Mouse (Mus musculus): ENCODE data around the gene Dnm1.
"Not testable (repeated sequence)": the region's sequence is repeated elsewhere in the genome, so short reads cannot be mapped to it uniquely, and the experiment has no call there.

The Dnm1 gene

GRCm38 (mm10) chr2:32362274-32362673 is 9.1 kb upstream of the Dnm1 start:
- not testable (repeated sequence) for DNase-seq (ENCODE audit: low spot score in 2 of 2)

GRCm38 (mm10) chr2:32361437-32361836 is 8.3 kb upstream of the Dnm1 start:
- DNase-seq (ENCODE audit: low spot score in 2 of 2) = peak; percentile 73 to 81

GRCm38 (mm10) chr2:32360741-32361140 is 7.6 kb upstream of the Dnm1 start:
- peak; percentile 53 to 58 for DNase-seq (ENCODE audit: low spot score in 2 of 2)

GRCm38 (mm10) chr2:32358381-32358780 is 5.2 kb upstream of the Dnm1 start:
- DNase-seq (ENCODE audit: low spot score in 2 of 2) = no peak

GRCm38 (mm10) chr2:32357710-32358109 is 4.6 kb upstream of the Dnm1 start:
- DNase-seq (ENCODE audit: low spot score in 2 of 2) = no peak

- no peak for DNase-seq (ENCODE audit: low spot score in 2 of 2)
Measured at GRCm38 (mm10) chr2:32356216-32356615, 3.1 kb upstream of the Dnm1 start.

GRCm38 (mm10) chr2:32354336-32354895 is 1.3 kb upstream of the Dnm1 start:
- DNase-seq (ENCODE audit: low spot score in 2 of 2) = no peak

GRCm38 (mm10) chr2:32353836-32354235 is 698 bp upstream of the Dnm1 start:
- DNase-seq (ENCODE audit: low spot score in 2 of 2) = no peak

GRCm38 (mm10) chr2:32352151-32353006 is 759 bp downstream of the Dnm1 start, which contains the start of gene Ciz1:
Gene Ciz1, plus strand, starts transcription at chr2:32352327.
- DNase-seq (ENCODE audit: low spot score in 2 of 2) = no peak

- no peak for DNase-seq (ENCODE audit: low spot score in 2 of 2)
Measured at GRCm38 (mm10) chr2:32351471-32351961, 1.6 kb downstream of the Dnm1 start.

GRCm38 (mm10) chr2:32350471-32351051 is 2.6 kb downstream of the Dnm1 start:
- no peak for DNase-seq (ENCODE audit: low spot score in 2 of 2)

- no peak for DNase-seq (ENCODE audit: low spot score in 2 of 2)
Measured at GRCm38 (mm10) chr2:32349625-32350255, 3.4 kb downstream of the Dnm1 start.

- no peak for DNase-seq (ENCODE audit: low spot score in 2 of 2)
Measured at GRCm38 (mm10) chr2:32348311-32348710, 4.8 kb downstream of the Dnm1 start.

GRCm38 (mm10) chr2:32347019-32347418 is 6.1 kb downstream of the Dnm1 start:
- no peak for DNase-seq (ENCODE audit: low spot score in 2 of 2)

- DNase-seq (ENCODE audit: low spot score in 2 of 2) = no peak
Measured at GRCm38 (mm10) chr2:32344598-32345321, 8.4 kb downstream of the Dnm1 start.

- DNase-seq (ENCODE audit: low spot score in 2 of 2) = no peak
Measured at GRCm38 (mm10) chr2:32344056-32344455, 9.1 kb downstream of the Dnm1 start.

GRCm38 (mm10) chr2:32343351-32343671 is 9.8 kb downstream of the Dnm1 start:
- no peak for DNase-seq (ENCODE audit: low spot score in 2 of 2)

- no peak for DNase-seq (ENCODE audit: low spot score in 2 of 2)
Measured at GRCm38 (mm10) chr2:32342539-32343350, 10.4 kb downstream of the Dnm1 start.

GRCm38 (mm10) chr2:32342039-32342438 is 11.1 kb downstream of the Dnm1 start:
- DNase-seq (ENCODE audit: low spot score in 2 of 2) = no peak

GRCm38 (mm10) chr2:32341634-32341939 is 11.6 kb downstream of the Dnm1 start:
- DNase-seq (ENCODE audit: low spot score in 2 of 2) = no peak

All from spleen, postnatal 36 days (tissue).